Mouse (Mus musculus) embryonic facial prominence, embryonic 14.5 days (tissue): Measurements from ENCODE around the gene D330045A20Rik. TPM values are rescaled to one million over a fixed set of nuclear protein-coding genes. Genes with fewer than 3 reads are reported as not detected.
"Not testable (repeated sequence)": the region's sequence is repeated elsewhere in the genome, so short reads cannot be mapped to it uniquely, and the experiment has no call there.

Experiments used
- ATAC-seq: fragments of 200-750 bp; cut with Nextera tagmentation; 2 replicates; pipeline ENCODE4 v1.8.0; 2017; ENCODE audit warnings: low read depth, moderate number of reproducible peaks, moderate TSS enrichment
- DNase-seq: peaks from one replicate; pipeline ENCODE4 v3.0.0-alpha.2; 2015; ENCODE audit warnings: low spot score
- H3K27ac ChIP-seq: fragments of 300-500 bp; sonication (generic); replicated peaks from 2 replicates; pipeline ENCODE4 v1.5.1; 2014; ENCODE audit warnings: low read depth, mild to moderate bottlenecking, low read length, moderate library complexity
- H3K27me3 ChIP-seq: fragments of 300-500 bp; sonication (generic); replicated peaks from 2 replicates; pipeline ENCODE4 v1.6.1; 2014; ENCODE audit warnings: low read length; ENCODE audit not compliant: control insufficient read depth, insufficient read depth
- H3K36me3 ChIP-seq: fragments of 300-500 bp; sonication (generic); 2 replicates; pipeline ENCODE4 v1.6.1; 2014; ENCODE audit warnings: low read length, mixed read lengths; ENCODE audit not compliant: control insufficient read depth, insufficient read depth
- H3K4me1 ChIP-seq: fragments of 300-500 bp; sonication (generic); 2 replicates; pipeline ENCODE4 v1.6.1; 2014; ENCODE audit warnings: antibody characterized with exemption, low read length; ENCODE audit not compliant: control insufficient read depth, insufficient read depth
- H3K4me2 ChIP-seq: fragments of 300-500 bp; sonication (generic); 2 replicates; pipeline ENCODE4 v1.6.1; 2014; ENCODE audit warnings: low read depth, mild to moderate bottlenecking, low read length, moderate library complexity, mixed read lengths
- H3K4me3 ChIP-seq: fragments of 300-500 bp; sonication (generic); 2 replicates; pipeline ENCODE4 v1.5.1; 2014; ENCODE audit warnings: low read depth, mild to moderate bottlenecking, low read length
- H3K9ac ChIP-seq: fragments of 300-500 bp; sonication (generic); 2 replicates; pipeline ENCODE4 v1.6.1; 2014; ENCODE audit warnings: low read depth, mild to moderate bottlenecking, low read length, moderate library complexity, mixed read lengths
- H3K9me3 ChIP-seq: fragments of 300-500 bp; sonication (generic); 2 replicates; pipeline ENCODE4 v1.6.1; 2016; ENCODE audit warnings: low read length; ENCODE audit not compliant: control insufficient read depth
- WGBS: fragments of 180-500 bp; shearing (Covaris S2); extraction: QIAGEN DNeasy Blood & Tissue Kit; methylation state at CpG from one replicate; pipeline ENCODE4 v1.1.7; 2014; 5-methylcytosine and 5-hydroxymethylcytosine counted together
- polyA plus RNA-seq: library from polyadenylated mRNA; unstranded; fragments of >200 nt; fragmentation: Nextera tagmentation; extraction: Ambion mirVana; gene quantifications from 2 replicates; pipeline ENCODE4 v1.2.1, GENCODE M21; 2014

D330045A20Rik gene
- 1.5 and 1.6 TPM in 2 replicates for polyA plus RNA-seq

GRCm38 (mm10) chrX:139480022-139480894, at the start of gene D330045A20Rik:
TSS of gene D330045A20Rik (plus strand) at chrX:139480367.
- Histone ChIP-seq H3K4me2 (peak within 1 kb of the TSS; percentile 59), H3K27ac (no peak within 1 kb of the TSS), H3K4me1 (no peaks in the 10 kb centered on the region), H3K9me3 (no peaks in the 10 kb centered on the region), H3K36me3 (no peaks in the 10 kb centered on the region), H3K4me3 (peak within 1 kb of the TSS; percentile 31), H3K27me3 (peaks cover 14% of the 10 kb centered on the region), H3K9ac (peak within 1 kb of the TSS; percentile 51)
- 27% methylated on average over 28 of the region's 28 CpGs for WGBS
- peak; percentile 44; the same call in 1 of the 2 replicates for ATAC-seq
- peak; percentile 59 for DNase-seq

- no peaks in the 10 kb centered on the region for H3K36me3 ChIP-seq
- H3K9ac ChIP-seq = no peak overlapping the region
- 63% methylated on average over 2 of the region's 2 CpGs for WGBS
- no peaks in the 10 kb centered on the region for H3K9me3 ChIP-seq
- H3K4me1 ChIP-seq = no peaks in the 10 kb centered on the region
- H3K4me3 ChIP-seq = no peak overlapping the region
- H3K27ac ChIP-seq = no peak overlapping the region
- H3K27me3 ChIP-seq = no peaks in the 10 kb centered on the region
- DNase-seq (no peak), ATAC-seq (no peak)
- H3K4me2 ChIP-seq = no peak overlapping the region
Measured at GRCm38 (mm10) chrX:139432550-139432949, 47.6 kb upstream of the D330045A20Rik start.

DNA sequence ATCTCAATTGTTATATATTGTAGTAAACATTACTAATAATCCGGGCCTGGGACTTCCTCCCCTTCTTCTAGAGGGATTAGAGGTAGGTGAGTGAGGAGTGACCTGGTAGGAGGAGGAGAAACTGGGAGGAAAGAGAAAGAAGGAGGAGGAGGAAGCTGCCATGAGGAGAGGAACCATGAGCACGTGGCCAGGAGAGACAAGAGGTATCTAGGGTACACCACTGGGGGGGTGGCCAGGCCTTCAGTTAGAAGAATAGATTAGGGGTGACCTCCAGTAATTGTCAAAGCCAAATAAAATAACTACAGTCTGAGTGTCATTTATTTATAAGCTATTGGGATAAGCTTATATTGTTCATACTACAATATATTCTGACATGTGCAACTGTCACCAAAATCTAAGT, 45.0 kb upstream of the D330045A20Rik start:
- Histone ChIP-seq H3K4me2 (no peak overlapping the region), H3K9me3 (no peaks in the 10 kb centered on the region), H3K4me3 (no peak overlapping the region), H3K9ac (no peak overlapping the region), H3K27me3 (no peaks in the 10 kb centered on the region), H3K36me3 (no peaks in the 10 kb centered on the region), H3K4me1 (no peaks in the 10 kb centered on the region), H3K27ac (no peak overlapping the region)
- WGBS = 59% methylated on average over 2 of the region's 2 CpGs
- ATAC-seq (no peak), DNase-seq (no peak)

GRCm38 (mm10) chrX:139441057-139441456, 39.1 kb upstream of the D330045A20Rik start:
- not testable (repeated sequence) for H3K4me3 ChIP-seq, DNase-seq, H3K27me3 ChIP-seq, H3K4me1 ChIP-seq, H3K9me3 ChIP-seq, H3K4me2 ChIP-seq, ATAC-seq, H3K36me3 ChIP-seq, H3K9ac ChIP-seq, H3K27ac ChIP-seq
- WGBS = 90% methylated on average over 22 of the region's 22 CpGs

- Histone ChIP-seq H3K27me3 (no peaks in the 10 kb centered on the region; the same call in 1 of the 2 replicates), H3K9me3 (no peaks in the 10 kb centered on the region), H3K27ac (no peak overlapping the region), H3K9ac (no peak overlapping the region), H3K4me1 (no peaks in the 10 kb centered on the region), H3K4me3 (no peak overlapping the region), H3K36me3 (no peaks in the 10 kb centered on the region), H3K4me2 (no peak overlapping the region)
- 56% methylated on average over 2 of the region's 2 CpGs for WGBS
- DNase-seq (no peak), ATAC-seq (no peak)
Measured at GRCm38 (mm10) chrX:139456812-139457211, 23.4 kb upstream of the D330045A20Rik start.

DNA sequence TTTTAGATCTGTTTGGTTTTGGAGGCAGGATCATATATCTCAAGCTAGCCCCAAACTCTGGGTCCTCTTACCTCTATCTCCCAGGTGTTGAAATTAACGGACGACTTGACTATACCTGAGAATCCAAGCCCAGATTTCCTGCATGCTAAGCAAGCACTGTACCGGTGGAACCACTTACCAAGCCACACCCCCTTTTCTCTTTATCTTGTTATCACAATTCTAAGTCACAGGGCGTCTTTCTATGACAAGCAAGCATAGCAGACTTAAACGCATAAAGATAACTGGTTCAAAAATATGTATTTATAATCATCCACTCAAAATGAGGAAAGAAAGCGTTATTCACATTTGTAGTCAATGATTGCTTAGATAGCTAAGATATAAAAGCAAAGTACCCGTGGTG, 1.9 kb downstream of the D330045A20Rik start:
- DNase-seq = no peak
- Histone ChIP-seq H3K4me1 (no peaks in the 10 kb centered on the region), H3K36me3 (no peaks in the 10 kb centered on the region), H3K9me3 (no peaks in the 10 kb centered on the region), H3K9ac (no peak overlapping the region), H3K4me3 (no peak overlapping the region), H3K27me3 (peaks cover 14% of the 10 kb centered on the region), H3K27ac (no peak overlapping the region), H3K4me2 (no peak overlapping the region)
- ATAC-seq = no peak
- 63% methylated on average over 7 of the region's 7 CpGs for WGBS

DNA sequence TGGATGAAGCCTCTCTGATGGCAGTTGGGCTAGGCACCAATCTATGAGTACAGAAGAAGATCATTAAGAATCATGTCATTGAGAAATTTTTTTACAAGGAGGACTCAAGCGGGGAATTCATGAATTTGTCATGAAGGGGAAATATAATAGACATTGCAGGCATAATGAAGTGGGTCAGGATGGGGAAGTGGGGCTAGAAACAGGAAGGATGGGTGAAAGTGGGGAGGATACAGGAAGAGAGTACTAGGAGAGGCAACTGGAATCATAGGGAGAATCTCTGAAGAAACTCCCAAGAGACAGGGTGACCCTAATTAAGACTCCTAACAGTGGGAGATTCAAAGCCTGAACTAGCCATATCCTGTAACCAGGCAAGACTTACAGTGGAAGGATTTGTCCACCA, 4.8 kb downstream of the D330045A20Rik start:
- ATAC-seq (no peak), DNase-seq (no peak)
- Histone ChIP-seq H3K27ac (no peak overlapping the region), H3K4me2 (no peak overlapping the region), H3K36me3 (no peaks in the 10 kb centered on the region), H3K27me3 (peaks cover 14% of the 10 kb centered on the region), H3K4me1 (no peaks in the 10 kb centered on the region), H3K9ac (no peak overlapping the region), H3K9me3 (no peaks in the 10 kb centered on the region), H3K4me3 (no peak overlapping the region)
- WGBS = 71% methylated on average over 1 of the region's 1 CpGs

DNA sequence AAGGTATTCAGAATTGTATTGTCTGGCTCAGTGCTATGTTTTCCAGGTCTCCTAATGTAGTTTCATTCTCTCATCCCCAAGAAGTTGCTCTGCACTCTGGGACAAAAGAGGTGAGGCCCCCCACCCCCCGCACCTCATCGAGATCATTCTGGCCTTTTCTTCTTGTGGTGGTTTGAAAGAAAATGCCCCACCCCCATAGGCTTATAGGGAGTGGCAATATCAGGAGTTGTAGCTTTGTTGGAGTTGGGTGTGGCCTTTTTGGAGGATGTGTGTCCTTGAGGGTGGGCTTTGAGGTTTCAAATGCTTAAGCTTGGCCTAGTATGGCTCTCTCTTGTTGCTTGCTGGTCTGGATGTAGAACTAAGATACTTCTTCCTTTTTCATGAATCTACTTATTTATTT, 36.0 kb downstream of the D330045A20Rik start:
- H3K9me3 ChIP-seq = no peaks in the 10 kb centered on the region
- ATAC-seq (no peak), DNase-seq (no peak)
- no peak overlapping the region for H3K27ac ChIP-seq
- no peaks in the 10 kb centered on the region for H3K4me1 ChIP-seq
- 80% methylated on average over 2 of the region's 2 CpGs for WGBS
- peaks cover 3% of the 10 kb centered on the region; the same call in 1 of the 2 replicates for H3K27me3 ChIP-seq
- H3K36me3 ChIP-seq = no peaks in the 10 kb centered on the region
- H3K9ac ChIP-seq = no peak overlapping the region
- H3K4me3 ChIP-seq = no peak overlapping the region
- no peak overlapping the region for H3K4me2 ChIP-seq

DNA sequence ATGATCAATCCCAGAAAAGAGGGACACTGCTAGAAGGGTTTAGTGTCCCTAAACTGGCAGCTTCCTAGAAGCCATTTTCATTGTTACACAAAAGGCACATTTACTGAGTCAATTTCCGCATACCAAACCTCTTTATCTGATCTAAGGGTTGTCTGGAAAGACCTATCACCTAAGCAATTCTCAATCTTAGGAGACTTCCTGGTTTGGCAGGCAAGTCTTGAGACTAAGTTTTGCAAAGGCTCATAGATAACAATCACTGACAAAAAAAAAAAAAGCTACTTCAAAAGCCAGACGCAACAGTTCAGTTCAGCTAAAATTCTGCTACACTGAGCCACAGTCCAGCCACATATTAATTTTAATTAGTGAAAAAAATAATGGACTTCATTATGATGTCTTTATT, 39.1 kb downstream of the D330045A20Rik start:
- peaks cover 3% of the 10 kb centered on the region; the same call in 1 of the 2 replicates for H3K27me3 ChIP-seq
- no peak for ATAC-seq
- H3K4me2 ChIP-seq = no peak overlapping the region
- DNase-seq = no peak
- no peaks in the 10 kb centered on the region for H3K9me3 ChIP-seq
- H3K9ac ChIP-seq = no peak overlapping the region
- H3K36me3 ChIP-seq = no peaks in the 10 kb centered on the region
- no peaks in the 10 kb centered on the region for H3K4me1 ChIP-seq
- no peak overlapping the region for H3K4me3 ChIP-seq
- H3K27ac ChIP-seq = no peak overlapping the region
- WGBS = 76% methylated on average over 2 of the region's 2 CpGs
